Mouse (Mus musculus): ENCODE data around the gene 4921536K21Rik.
A peak's percentile ranks its signal among the peaks of the same experiment; 100 is the strongest.

- TF ChIP-seq POLR2A (IDR thresholded peaks at IDR 0.05; ENCODE audit: control insufficient read depth, low read depth, low read length) (no peak), CTCF (IDR thresholded peaks at IDR 0.05; ENCODE audit: control insufficient read depth, insufficient read depth, insufficient replicate concordance, low read depth, low read length) (peak; percentile 72; the same call in 1 of the 2 replicates)
These were observed 26.5 kb upstream of the 4921536K21Rik start for GRCm38 (mm10) chr11:3921281-3921850.

Data from testis, adult 2 months (tissue).